Mouse (Mus musculus): Measurements from ENCODE around the gene Olfr813.
"Not testable (repeated sequence)": the region's sequence is repeated elsewhere in the genome, so short reads cannot be mapped to it uniquely, and the experiment has no call there.

Olfr813 gene

GRCm38 (mm10) chr10:129855067-129855466 is at the start of gene Olfr813:
Olfr813 (plus strand) TSS chr10:129855367.
- no peak for DNase-seq (ENCODE audit: low spot score in 2 of 2)

GRCm38 (mm10) chr10:129845994-129846393 is 9.2 kb upstream of the Olfr813 start, which contains the start of gene Olfr812:
Olfr812 (minus strand) TSS chr10:129846094.
- DNase-seq (ENCODE audit: low spot score in 2 of 2), result no peak

GRCm38 (mm10) chr10:129847343-129847742 is 7.8 kb upstream of the Olfr813 start:
- no peak for DNase-seq (ENCODE audit: low spot score in 2 of 2)

- DNase-seq (ENCODE audit: low spot score in 2 of 2), result not testable (repeated sequence)
Measured at GRCm38 (mm10) chr10:129879751-129880150, 24.6 kb downstream of the Olfr813 start, which contains the start of gene Olfr814. Olfr814 (minus strand) TSS chr10:129879851.

GRCm38 (mm10) chr10:129885496-129885895 is 30.3 kb downstream of the Olfr813 start:
- DNase-seq (ENCODE audit: low spot score in 2 of 2), result not testable (repeated sequence)

GRCm38 (mm10) chr10:129885934-129886333 is 30.8 kb downstream of the Olfr813 start:
- no peak for DNase-seq (ENCODE audit: low spot score in 2 of 2)

- DNase-seq (ENCODE audit: low spot score in 2 of 2), result not testable (repeated sequence)
Measured at GRCm38 (mm10) chr10:129905767-129906166, 50.6 kb downstream of the Olfr813 start, which contains the start of gene Olfr815. Olfr815 (minus strand) TSS chr10:129905867.

Data from left cerebral cortex, adult 9 months (tissue).